Mouse (Mus musculus): Measurements from ENCODE around the gene Gabrr2. TPM values are rescaled to one million over a fixed set of nuclear protein-coding genes. Genes with fewer than 3 reads are reported as not detected.
A peak's percentile ranks its signal among the peaks of the same experiment; 100 is the strongest.

Gabrr2 gene
- total and polyA plus RNA-seq, 2 experiments from 2014 or later = 0.15 TPM; not detected in 1

- ATAC-seq (ENCODE audit: low FRiP score) = no peak
These were observed 3.6 kb downstream of the Gabrr2 start for GRCm38 (mm10) chr4:33066223-33066960.

GRCm38 (mm10) chr4:33067331-33067730 is 4.5 kb downstream of the Gabrr2 start:
- 90% methylated on average over 3 of the region's 3 CpGs for WGBS
- no peak for TF ChIP-seq CTCF (IDR thresholded peaks at IDR 0.05)
- H3K36me3 ChIP-seq (ENCODE audit: insufficient read depth, low read length) = no peaks in the 10 kb centered on the region

More at GRCm38 (mm10) chr4:33066223-33066960, 3.6 kb downstream of the Gabrr2 start:
- DNase-seq (ENCODE audit: low spot score) = no peak
- WGBS = 42% methylated on average over 14 of the region's 14 CpGs
- Histone ChIP-seq H3K4me1 (ENCODE audit: insufficient read depth, low read length) (no peaks in the 10 kb centered on the region), H3K36me3 (ENCODE audit: insufficient read depth, low read length) (no peaks in the 10 kb centered on the region), H3K9me3 (ENCODE audit: low read length) (no peaks in the 10 kb centered on the region), H3K4me2 (ENCODE audit: low read depth, low read length, poor library complexity, severe bottlenecking) (no peak overlapping the region), H3K4me3 (ENCODE audit: low read depth, low read length) (no peak overlapping the region), H3K9ac (replicated peaks; ENCODE audit: low read length, poor library complexity, severe bottlenecking) (no peak overlapping the region), H3K27ac (ENCODE audit: low read depth, low read length) (no peak overlapping the region), H3K27me3 (ENCODE audit: insufficient read depth, low read length) (no peaks in the 10 kb centered on the region)
- TF ChIP-seq CTCF (IDR thresholded peaks at IDR 0.05) = no peak

GRCm38 (mm10) chr4:33067826-33068225 is 5.0 kb downstream of the Gabrr2 start:
- Histone ChIP-seq H3K4me1 (ENCODE audit: insufficient read depth, low read length) (no peaks in the 10 kb centered on the region), H3K9me3 (ENCODE audit: low read length) (no peaks in the 10 kb centered on the region), H3K27me3 (ENCODE audit: insufficient read depth, low read length) (no peaks in the 10 kb centered on the region), H3K4me2 (ENCODE audit: low read depth, low read length, poor library complexity, severe bottlenecking) (no peak overlapping the region), H3K9ac (replicated peaks; ENCODE audit: low read length, poor library complexity, severe bottlenecking) (no peak overlapping the region), H3K4me3 (ENCODE audit: low read depth, low read length) (no peak overlapping the region), H3K27ac (ENCODE audit: low read depth, low read length) (no peak overlapping the region), H3K36me3 (ENCODE audit: insufficient read depth, low read length) (no peaks in the 10 kb centered on the region)
- WGBS = 87% methylated on average over 6 of the region's 6 CpGs
- no peak for DNase-seq (ENCODE audit: low spot score)
- TF ChIP-seq CTCF (IDR thresholded peaks at IDR 0.05) = no peak
- no peak for ATAC-seq (ENCODE audit: low FRiP score)

More at GRCm38 (mm10) chr4:33067331-33067730, 4.5 kb downstream of the Gabrr2 start:
- DNase-seq (ENCODE audit: low spot score) (no peak), ATAC-seq (ENCODE audit: low FRiP score) (no peak)
- H3K27me3 ChIP-seq (ENCODE audit: insufficient read depth, low read length) = no peaks in the 10 kb centered on the region
- H3K4me1 ChIP-seq (ENCODE audit: insufficient read depth, low read length) = no peaks in the 10 kb centered on the region
- H3K27ac ChIP-seq (ENCODE audit: low read depth, low read length) = no peak overlapping the region
- H3K4me3 ChIP-seq (ENCODE audit: low read depth, low read length) = no peak overlapping the region
- H3K4me2 ChIP-seq (ENCODE audit: low read depth, low read length, poor library complexity, severe bottlenecking) = no peak overlapping the region
- H3K9me3 ChIP-seq (ENCODE audit: low read length) = no peaks in the 10 kb centered on the region
- H3K9ac ChIP-seq (replicated peaks; ENCODE audit: low read length, poor library complexity, severe bottlenecking) = no peak overlapping the region

- no peaks in the 10 kb centered on the region for H3K4me1 ChIP-seq (ENCODE audit: insufficient read depth, low read length)
- H3K36me3 ChIP-seq (ENCODE audit: insufficient read depth, low read length) = no peaks in the 10 kb centered on the region
- no peak for ATAC-seq (ENCODE audit: low FRiP score)
- no peaks in the 10 kb centered on the region for H3K9me3 ChIP-seq (ENCODE audit: low read length)
- H3K9ac ChIP-seq (replicated peaks; ENCODE audit: low read length, poor library complexity, severe bottlenecking) = no peak overlapping the region
- no peaks in the 10 kb centered on the region for H3K27me3 ChIP-seq (ENCODE audit: insufficient read depth, low read length)
- H3K27ac ChIP-seq (ENCODE audit: low read depth, low read length) = no peak overlapping the region
- peak; percentile 81 for DNase-seq (ENCODE audit: low spot score)
- no peak overlapping the region for H3K4me2 ChIP-seq (ENCODE audit: low read depth, low read length, poor library complexity, severe bottlenecking)
- no peak overlapping the region for H3K4me3 ChIP-seq (ENCODE audit: low read depth, low read length)
- no peak for TF ChIP-seq CTCF (IDR thresholded peaks at IDR 0.05)
- 70% methylated on average over 6 of the region's 6 CpGs for WGBS
These were observed 6.1 kb downstream of the Gabrr2 start for GRCm38 (mm10) chr4:33068894-33069293.

GRCm38 (mm10) chr4:33070326-33070725 is 7.5 kb downstream of the Gabrr2 start:
- Histone ChIP-seq H3K9me3 (ENCODE audit: low read length) (no peaks in the 10 kb centered on the region), H3K27ac (ENCODE audit: low read depth, low read length) (no peak overlapping the region), H3K27me3 (ENCODE audit: insufficient read depth, low read length) (no peaks in the 10 kb centered on the region), H3K4me3 (ENCODE audit: low read depth, low read length) (no peak overlapping the region), H3K4me2 (ENCODE audit: low read depth, low read length, poor library complexity, severe bottlenecking) (no peak overlapping the region), H3K9ac (replicated peaks; ENCODE audit: low read length, poor library complexity, severe bottlenecking) (no peak overlapping the region), H3K36me3 (ENCODE audit: insufficient read depth, low read length) (no peaks in the 10 kb centered on the region), H3K4me1 (ENCODE audit: insufficient read depth, low read length) (no peaks in the 10 kb centered on the region)
- WGBS = 91% methylated on average over 6 of the region's 6 CpGs
- ATAC-seq (ENCODE audit: low FRiP score) (no peak), DNase-seq (ENCODE audit: low spot score) (no peak)
- TF ChIP-seq CTCF (IDR thresholded peaks at IDR 0.05) = no peak

- no peak for DNase-seq (ENCODE audit: low spot score)
- 89% methylated on average over 6 of the region's 6 CpGs for WGBS
These were observed 8.5 kb downstream of the Gabrr2 start for GRCm38 (mm10) chr4:33071337-33071736.

More at GRCm38 (mm10) chr4:33071337-33071736, 8.5 kb downstream of the Gabrr2 start:
- TF ChIP-seq CTCF (IDR thresholded peaks at IDR 0.05) = no peak
- no peak overlapping the region for H3K27ac ChIP-seq (ENCODE audit: low read depth, low read length)
- no peaks in the 10 kb centered on the region for H3K9me3 ChIP-seq (ENCODE audit: low read length)
- no peak overlapping the region for H3K4me2 ChIP-seq (ENCODE audit: low read depth, low read length, poor library complexity, severe bottlenecking)
- no peak overlapping the region for H3K4me3 ChIP-seq (ENCODE audit: low read depth, low read length)
- H3K27me3 ChIP-seq (ENCODE audit: insufficient read depth, low read length) = no peaks in the 10 kb centered on the region
- ATAC-seq (ENCODE audit: low FRiP score) = no peak
- no peaks in the 10 kb centered on the region for H3K36me3 ChIP-seq (ENCODE audit: insufficient read depth, low read length)
- H3K9ac ChIP-seq (replicated peaks; ENCODE audit: low read length, poor library complexity, severe bottlenecking) = no peak overlapping the region
- H3K4me1 ChIP-seq (ENCODE audit: insufficient read depth, low read length) = no peaks in the 10 kb centered on the region

Measured in midbrain, postnatal 0 days (tissue).